Mouse (Mus musculus) layer of hippocampus, adult 6 months (tissue): ENCODE measurements around the gene Kdsr. TPM values are rescaled to one million over a fixed set of nuclear protein-coding genes. Genes with fewer than 3 reads are reported as not detected.

ENCODE experiments used
- long read RNA-seq, 2 experiments: library from polyadenylated mRNA; unstranded; transcript quantifications; one replicate each; pipeline ENCODE4 v2.0.0; 2019 to 2020
- polyA plus RNA-seq: library from polyadenylated mRNA; unstranded; fragments of <200 nt; fragmentation: Nextera tagmentation; gene quantifications from 2 replicates; pipeline ENCODE4 v1.2.3, GENCODE M21; 2021

Kdsr gene
- polyA plus RNA-seq = 10.0 and 11.5 TPM in 2 replicates
- long read RNA-seq, experiment 1, full-length matches to known transcripts = 35 of 52 reads
- long read RNA-seq, experiment 1, partial matches to known transcripts = 1 of 52 reads
- long read RNA-seq, experiment 1, other reads (novel, unspliced or antisense) = 16 of 52 reads
- long read RNA-seq, experiment 2, full-length matches to known transcripts = 134 of 139 reads
- long read RNA-seq, experiment 2, partial matches to known transcripts = 1 of 139 reads
- long read RNA-seq, experiment 2, other reads (novel, unspliced or antisense) = 4 of 139 reads

GRCm38 (mm10) chr1:106759572-106760435 lies at the start of gene Kdsr:
Gene Kdsr (minus strand): TSS chr1:106759727.

GRCm38 (mm10) chr1:106796542-106796924 lies 37.0 kb upstream of the Kdsr start, which contains the start of gene Vps4b:
Gene Vps4b (minus strand): TSS chr1:106796728.

GRCm38 (mm10) chr1:106713621-106714529 lies 45.7 kb downstream of the Kdsr start, which contains the start of gene Bcl2:
Gene Bcl2 (minus strand): TSS chr1:106714274.

Other genes with a start within 250 kb of the Kdsr start
- 2.5 and 2.7 TPM in 2 replicates for gene Bcl2, start 45.5 kb downstream of the Kdsr start, polyA plus RNA-seq
- 21.1 and 24.5 TPM in 2 replicates for gene Vps4b, start 37.0 kb upstream of the Kdsr start, polyA plus RNA-seq
- gene Serpinb5, start 101.4 kb upstream of the Kdsr start, polyA plus RNA-seq = 0.40 TPM in 1 of 2 replicates, not detected in the other
- gene Serpinb12, start 174.7 kb upstream of the Kdsr start, polyA plus RNA-seq = not detected in 2 replicates
- not detected in 2 replicates for gene Serpinb13, start 221.3 kb upstream of the Kdsr start, polyA plus RNA-seq